8 mouse cellular contexts compared by ENCODE assay signal in genomic region chr16:90385688-90386513, GRCm38 (mm10). TPM values are rescaled to one million over a fixed set of nuclear protein-coding genes. Genes with fewer than 3 reads are reported as not detected.
DNase-seq lines count a peak whose midpoint lies in the region; ATAC-seq lines count a peak whose summit lies in the region.

TSS of gene Hunk (plus strand) at chr16:90386013.

- H3K4me2 ChIP-seq in hindbrain, embryonic 16.5 days (ENCODE audit: low read length): peak within 1 kb of the TSS; percentile 70
- H3K4me2 ChIP-seq in midbrain, embryonic 11.5 days: peak within 1 kb of the TSS; percentile 90
- peak within 1 kb of the TSS; percentile 81 for H3K4me2 ChIP-seq in stomach, embryonic 14.5 days (replicated peaks; ENCODE audit: low read depth, low read length)

- peak within 1 kb of the TSS; percentile 91 for H3K27ac ChIP-seq in hindbrain, embryonic 16.5 days (ENCODE audit: low read depth, low read length)
- H3K27ac ChIP-seq in midbrain, embryonic 11.5 days (ENCODE audit: low read depth, low read length): peak within 1 kb of the TSS; percentile 97
- peak within 1 kb of the TSS; percentile 96 for H3K27ac ChIP-seq in stomach, embryonic 14.5 days (ENCODE audit: low read length)

- peak; percentile 80 for ATAC-seq in hindbrain, embryonic 16.5 days
- peak; percentile 85 for ATAC-seq in midbrain, embryonic 11.5 days (ENCODE audit: low FRiP score)
- peak; percentile 76 for ATAC-seq in stomach, embryonic 14.5 days (ENCODE audit: insufficient number of reproducible peaks, insufficient read depth, low FRiP score, low read depth)
- ATAC-seq in monocyte, adult 5-6 weeks (replicated peaks; ENCODE audit: insufficient number of reproducible peaks, low FRiP score, low TSS enrichment, poor library complexity, severe bottlenecking): no peak

- H3K27me3 ChIP-seq in hindbrain, embryonic 16.5 days (replicated peaks; ENCODE audit: control insufficient read depth, insufficient read depth, low read length): no peaks in the 10 kb centered on the region; the same call in 1 of the 2 replicates
- H3K27me3 ChIP-seq in midbrain, embryonic 11.5 days (ENCODE audit: control insufficient read depth, insufficient read depth, low read length): peaks cover 3% of the 10 kb centered on the region
- no peaks in the 10 kb centered on the region for H3K27me3 ChIP-seq in stomach, embryonic 14.5 days (ENCODE audit: control insufficient read depth, insufficient read depth, low read length)

- H3K9me3 ChIP-seq in hindbrain, embryonic 16.5 days (ENCODE audit: control insufficient read depth, low read length): no peaks in the 10 kb centered on the region
- H3K9me3 ChIP-seq in midbrain, embryonic 11.5 days (ENCODE audit: control insufficient read depth, low read length): no peaks in the 10 kb centered on the region
- no peaks in the 10 kb centered on the region for H3K9me3 ChIP-seq in stomach, embryonic 14.5 days (ENCODE audit: control insufficient read depth, low read depth, low read length)

- peak within 1 kb of the TSS; percentile 85 for H3K4me3 ChIP-seq in hindbrain, embryonic 16.5 days (ENCODE audit: low read length)
- peak within 1 kb of the TSS; percentile 89 for H3K4me3 ChIP-seq in midbrain, embryonic 11.5 days (ENCODE audit: low read depth, low read length)
- peak within 1 kb of the TSS; percentile 89 for H3K4me3 ChIP-seq in stomach, embryonic 14.5 days (ENCODE audit: low read depth, low read length)

- peaks cover 29% of the 10 kb centered on the region for H3K4me1 ChIP-seq in hindbrain, embryonic 16.5 days (ENCODE audit: control insufficient read depth, insufficient read depth, low read depth, low read length)
- H3K4me1 ChIP-seq in midbrain, embryonic 11.5 days (ENCODE audit: control insufficient read depth, insufficient read depth, low read length): peaks cover 22% of the 10 kb centered on the region
- peaks cover 24% of the 10 kb centered on the region for H3K4me1 ChIP-seq in stomach, embryonic 14.5 days (ENCODE audit: control insufficient read depth, insufficient read depth, low read length)

- H3K9ac ChIP-seq in hindbrain, embryonic 16.5 days (ENCODE audit: low read depth, low read length): peak within 1 kb of the TSS; percentile 89
- peak within 1 kb of the TSS; percentile 95 for H3K9ac ChIP-seq in midbrain, embryonic 11.5 days (ENCODE audit: low read length)
- H3K9ac ChIP-seq in stomach, embryonic 14.5 days (replicated peaks; ENCODE audit: low read depth, low read length): peak within 1 kb of the TSS; percentile 78

- peak; percentile 92 for DNase-seq in ZHBTc4 (ENCODE audit: low read depth, low spot score)
- peak; percentile 46 to 56 for DNase-seq in cerebellum, postnatal 25 days
- DNase-seq in gastrocnemius, adult 18-20 months (ENCODE audit: low spot score): peak; percentile 15
- DNase-seq in left cerebral cortex, postnatal 10 days (ENCODE audit: extremely low spot score in 1 of 2, low spot score in 2 of 2): peak; percentile 45 to 87
- DNase-seq in midbrain, embryonic 11.5 days (ENCODE audit: low spot score, missing footprints): peak; percentile 97

- intact Hi-C loops in left cerebral cortex, postnatal 10 days (cut with DNase I): loop anchor here (2.0 to 10.0 kb wide), 3 partner anchors 99 to 325 kb away; no protein-coding TSS in a partner anchor

- no peaks in the 10 kb centered on the region for H3K36me3 ChIP-seq in hindbrain, embryonic 16.5 days (ENCODE audit: control insufficient read depth, insufficient read depth, low read length)
- peaks cover 8% of the 10 kb centered on the region; the same call in 1 of the 2 replicates for H3K36me3 ChIP-seq in midbrain, embryonic 11.5 days (ENCODE audit: control insufficient read depth, insufficient read depth, low read length)
- no peaks in the 10 kb centered on the region; the same call in 1 of the 2 replicates for H3K36me3 ChIP-seq in stomach, embryonic 14.5 days (ENCODE audit: control insufficient read depth, insufficient read depth, low read length)

- WGBS in hindbrain, embryonic 16.5 days: under 1% methylated on average over 90 of the region's 101 CpGs
- WGBS in midbrain, embryonic 11.5 days: 1% methylated on average over 74 of the region's 101 CpGs
- WGBS in stomach, embryonic 14.5 days: under 1% methylated on average over 90 of the region's 101 CpGs

RNA-seq across cellular contexts. Expression of gene Hunk, which starts in this region (rescaled TPM):
- total RNA-seq in gastrocnemius, adult 18-20 months (2021): under 1 TPM; 0.17 to 0.32 TPM
- polyA plus RNA-seq in hindbrain, embryonic 16.5 days (2015; fragmentation: Nextera tagmentation; extraction: Ambion mirVana): 4.7 and 7.2 TPM in 2 replicates
- total RNA-seq in left cerebral cortex, postnatal 10 days (2021): 1 to 10 TPM; 8.7 TPM
- polyA plus RNA-seq in midbrain, embryonic 11.5 days (2014; fragmentation: Nextera tagmentation; extraction: Ambion mirVana): 9.7 TPM in 2 replicates
- 10.7 and 11.7 TPM in 2 replicates for polyA plus RNA-seq in stomach, embryonic 14.5 days (2014; fragmentation: Nextera tagmentation; extraction: Ambion mirVana)
- total RNA-seq in monocyte, adult 5-6 weeks (2017): not detected in 3 replicates

Comparison
In these comparisons a context has a peak if more than half of its experiments do, and no peak if none do; other contexts are left out.
1. Peak in DNase-seq in gastrocnemius, adult 18-20 months; RNA of the gene not detected or under 1 TPM.
2. DNase-seq: peak in every context shown above with its lines; median percentile 97 in midbrain, embryonic 11.5 days; 92 in ZHBTc4; 66 in left cerebral cortex, postnatal 10 days; 51 in cerebellum, postnatal 25 days; 15 in gastrocnemius, adult 18-20 months.